Mouse (Mus musculus) heart, adult 2 months (tissue): ENCODE results near the gene Tex12.

Experiments used
- CTCF ChIP-seq: fragments of 200-600 bp; IDR thresholded peaks from 2 replicates; pipeline ENCODE4 v1.8.1; 2022; ENCODE audit warnings: antibody characterized with exemption, mild to moderate bottlenecking, moderate library complexity
- POLR2A ChIP-seq: fragments of 200-500 bp; IDR thresholded peaks from 2 replicates; pipeline ENCODE4 v1.6.1; 2011; ENCODE audit warnings: mild to moderate bottlenecking, low read depth, low read length, control low read depth; ENCODE audit not compliant: insufficient read depth

GRCm38 (mm10) chr9:50565173-50565572, 4.0 kb upstream of the Tex12 start:
- no peak for TF ChIP-seq POLR2A
- TF ChIP-seq CTCF: no peak
